Mouse (Mus musculus): Measurements from ENCODE around the gene Rab19.
"Not testable (repeated sequence)": the region's sequence is repeated elsewhere in the genome, so short reads cannot be mapped to it uniquely, and the experiment has no call there.

Gene Rab19

DNA sequence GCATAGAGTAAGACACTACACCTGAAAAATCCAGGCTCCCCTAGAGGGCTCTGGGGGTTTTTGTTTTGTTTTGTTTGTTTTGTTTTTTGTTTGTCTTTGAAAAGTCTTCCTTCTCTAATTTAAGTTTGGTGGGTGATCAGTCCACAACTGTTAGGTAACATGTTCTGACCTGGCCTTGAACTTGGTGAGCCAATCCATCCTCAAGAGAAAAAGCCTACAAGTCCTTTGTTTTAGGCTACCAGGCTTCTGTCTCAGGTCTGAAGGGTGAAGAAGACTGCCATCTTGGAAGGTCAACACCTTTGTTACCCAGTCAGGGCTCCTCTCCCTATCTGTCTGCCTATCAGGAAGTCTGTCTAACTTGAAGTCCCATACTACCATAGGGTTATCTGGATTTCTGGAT is 52.7 kb downstream of the Rab19 start:
- no peak for DNase-seq

DNA sequence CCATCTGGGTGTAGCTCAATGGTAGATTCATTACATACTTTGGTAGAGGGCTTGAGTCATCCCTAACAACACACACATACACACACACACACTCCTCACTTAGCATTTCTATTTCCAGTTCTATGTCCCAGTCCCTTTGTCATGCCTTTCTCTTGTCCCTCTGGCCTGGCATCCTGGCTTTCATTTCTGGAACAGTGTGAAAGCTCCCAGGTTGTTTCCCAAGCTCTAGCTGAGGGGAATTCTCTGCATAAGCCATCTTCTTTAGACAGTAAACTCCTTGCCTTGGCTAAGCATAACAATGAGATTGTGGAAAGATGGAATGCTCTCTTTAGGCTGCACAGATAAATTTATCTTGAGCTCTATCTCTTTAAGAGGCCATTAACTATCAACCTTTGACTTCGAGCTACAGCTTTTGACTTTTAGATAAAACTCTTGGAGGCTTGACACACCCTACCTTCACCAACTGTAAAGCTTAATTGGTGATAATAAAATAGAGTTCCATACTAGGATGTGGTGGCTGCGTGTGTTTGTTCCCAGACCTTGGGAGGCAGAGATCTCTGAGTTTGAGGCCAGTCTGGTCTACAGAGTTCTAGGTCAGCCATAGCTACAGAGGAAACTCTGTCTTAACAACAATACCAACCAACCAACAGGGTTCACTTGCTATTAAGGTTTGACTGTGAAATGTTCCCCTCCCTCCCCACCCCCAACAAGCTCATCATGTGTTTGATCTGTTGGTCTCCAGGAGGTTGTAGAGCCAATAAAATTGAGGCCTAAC is 53.3 kb downstream of the Rab19 start:
- DNase-seq = no peak

DNA sequence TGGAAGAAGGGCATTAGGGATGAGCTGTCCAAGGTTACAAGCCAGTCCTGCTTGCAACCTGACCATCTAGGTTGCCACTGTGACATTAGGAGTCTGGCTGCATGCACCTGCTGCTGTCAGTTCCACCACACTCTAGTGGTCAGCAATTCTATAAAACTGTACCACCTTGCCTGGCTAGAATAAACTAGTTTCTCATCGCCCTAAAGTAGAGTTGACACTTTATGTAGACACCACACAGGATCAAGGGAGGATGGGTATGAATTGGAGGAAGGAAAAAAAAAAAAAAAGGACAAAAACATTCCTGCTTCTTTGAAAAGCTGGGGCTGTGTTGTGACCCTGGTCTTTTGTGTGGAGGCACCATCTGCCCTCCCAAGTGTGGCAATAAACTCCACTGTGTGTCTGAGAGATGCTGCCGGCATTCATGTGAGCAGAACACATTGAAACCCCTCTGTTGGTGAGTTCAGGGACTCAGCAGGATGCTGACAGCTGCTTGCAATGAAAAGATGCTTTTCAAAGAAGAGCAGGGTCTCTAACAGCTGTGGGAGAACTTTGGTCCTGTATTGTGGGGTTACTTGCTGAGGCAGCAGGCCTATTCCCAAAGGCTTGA is 54.0 kb downstream of the Rab19 start:
- DNase-seq = no peak

DNA sequence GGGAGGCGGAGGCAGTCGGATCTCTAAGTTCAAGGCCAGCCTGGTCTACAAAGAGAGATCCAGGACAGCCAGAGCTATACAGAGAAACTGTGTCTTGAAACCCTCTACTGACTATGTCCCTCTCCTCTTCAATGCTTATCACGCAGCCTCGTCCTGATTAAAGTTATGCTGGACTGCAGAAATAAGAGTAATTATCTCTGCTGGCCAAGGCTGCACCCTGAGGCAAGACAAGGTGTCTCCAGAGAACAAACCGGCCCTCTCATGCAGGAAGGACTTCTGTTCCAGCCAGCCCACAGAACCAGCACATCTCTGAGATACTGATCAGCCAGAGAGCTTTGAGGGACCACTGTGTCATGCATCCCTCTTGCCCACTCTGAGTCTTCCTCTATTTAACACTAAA is 54.9 kb downstream of the Rab19 start:
- DNase-seq = no peak

DNA sequence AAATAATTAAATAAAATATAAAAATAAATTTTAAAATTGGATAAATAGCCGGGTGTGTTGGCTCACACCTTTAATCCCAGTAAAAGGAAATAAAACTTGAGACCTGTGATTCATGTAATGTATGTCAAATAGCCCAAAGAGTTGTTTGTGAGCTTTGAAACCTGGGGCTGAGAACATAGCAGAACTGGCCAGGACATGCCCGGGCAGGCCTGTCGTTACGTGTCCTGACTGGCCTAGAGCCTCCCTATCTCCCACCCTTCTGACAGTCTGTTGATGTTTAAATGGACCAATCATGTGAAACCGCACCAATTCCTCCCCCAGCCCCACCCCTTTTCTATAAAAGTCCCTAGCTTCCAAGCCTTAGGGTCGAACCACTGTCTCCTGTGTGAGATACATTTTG is 56.5 kb downstream of the Rab19 start:
- not testable (repeated sequence) for DNase-seq

Data from lung, adult 18-20 months (tissue).